Mouse (Mus musculus): Measurements from ENCODE around the gene Zfyve9. TPM values are rescaled to one million over a fixed set of nuclear protein-coding genes. Genes with fewer than 3 reads are reported as not detected.

Zfyve9 gene
- polyA plus RNA-seq, 1 experiment from 2014 or later, result 5.9 TPM

DNA sequence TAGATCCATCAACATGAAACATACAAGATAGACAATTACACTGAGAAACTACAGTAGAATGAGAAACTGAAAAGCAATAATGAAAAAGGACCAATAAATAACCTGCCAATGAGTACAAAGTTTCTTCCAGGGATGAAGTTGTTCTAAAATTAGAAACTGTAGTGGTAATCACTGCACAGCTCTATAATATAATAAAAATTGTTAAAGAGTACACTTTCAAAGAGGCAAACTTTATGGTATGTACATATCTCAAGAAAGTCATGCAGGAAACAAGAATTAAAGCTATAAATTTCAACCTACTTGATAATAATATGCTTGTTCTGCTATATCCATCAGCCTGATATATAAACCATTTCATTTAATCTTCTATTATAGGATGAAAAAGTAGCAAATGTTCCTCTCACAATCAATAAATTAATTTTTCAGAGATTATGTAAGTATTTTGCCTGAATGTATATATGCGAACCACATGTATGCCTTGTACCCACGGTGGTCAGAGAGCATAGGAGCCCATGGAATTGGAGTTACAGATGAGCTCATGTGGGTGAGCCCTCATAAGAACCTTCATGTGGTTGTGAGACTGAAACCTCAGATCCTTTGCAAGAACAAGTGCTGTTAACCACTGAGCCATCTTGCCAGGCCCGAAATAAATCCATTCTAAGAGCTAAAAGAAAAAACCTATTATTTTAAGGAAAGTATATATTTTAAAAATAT, 34.3 kb downstream of the Zfyve9 start:
- no peak for ATAC-seq
- Histone ChIP-seq H3K27me3 (replicated peaks; ENCODE audit: control insufficient read depth, insufficient read depth, low read length) (no peaks in the 10 kb centered on the region), H3K27ac (ENCODE audit: low read depth, low read length) (no peak overlapping the region), H3K4me2 (ENCODE audit: low read length) (no peak overlapping the region), H3K9me3 (ENCODE audit: control insufficient read depth, low read length) (no peaks in the 10 kb centered on the region), H3K4me3 (ENCODE audit: low read length) (no peak overlapping the region), H3K4me1 (ENCODE audit: control insufficient read depth, insufficient read depth, low read depth, low read length) (no peaks in the 10 kb centered on the region), H3K36me3 (ENCODE audit: control insufficient read depth, insufficient read depth, low read length) (no peaks in the 10 kb centered on the region; the same call in 1 of the 2 replicates), H3K9ac (ENCODE audit: low read depth, low read length) (no peak overlapping the region)
- 97% methylated on average over 3 of the region's 3 CpGs for WGBS

DNA sequence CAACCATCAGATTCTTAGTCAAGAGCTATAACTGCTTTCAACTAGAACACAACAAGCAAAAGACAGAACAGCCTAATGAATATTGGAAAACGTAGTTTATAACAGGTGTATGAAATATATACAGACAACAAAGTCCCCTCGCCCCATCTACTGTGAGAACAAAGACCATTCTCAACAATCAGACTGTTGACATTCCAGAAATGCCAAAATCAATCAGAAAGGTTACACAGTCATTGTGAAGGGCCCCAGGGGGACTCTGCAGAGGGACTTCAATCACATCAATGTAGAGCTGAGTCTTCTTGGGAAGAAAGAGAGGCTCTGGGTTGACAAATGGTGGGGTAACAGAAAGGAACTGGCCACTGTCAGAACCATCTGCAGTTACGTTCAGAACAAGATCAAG, 49.0 kb downstream of the Zfyve9 start:
- H3K36me3 ChIP-seq (ENCODE audit: control insufficient read depth, insufficient read depth, low read length), result no peaks in the 10 kb centered on the region
- H3K27ac ChIP-seq (ENCODE audit: low read depth, low read length), result no peak overlapping the region
- H3K27me3 ChIP-seq (replicated peaks; ENCODE audit: control insufficient read depth, insufficient read depth, low read length), result no peaks in the 10 kb centered on the region
- ATAC-seq, result no peak
- H3K4me1 ChIP-seq (ENCODE audit: control insufficient read depth, insufficient read depth, low read depth, low read length), result no peaks in the 10 kb centered on the region
- H3K9ac ChIP-seq (ENCODE audit: low read depth, low read length), result no peak overlapping the region
- H3K4me2 ChIP-seq (ENCODE audit: low read length), result no peak overlapping the region
- no peaks in the 10 kb centered on the region for H3K9me3 ChIP-seq (ENCODE audit: control insufficient read depth, low read length)
- WGBS, result 33% methylated on average over 3 of the region's 3 CpGs
- H3K4me3 ChIP-seq (ENCODE audit: low read length), result no peak overlapping the region

DNA sequence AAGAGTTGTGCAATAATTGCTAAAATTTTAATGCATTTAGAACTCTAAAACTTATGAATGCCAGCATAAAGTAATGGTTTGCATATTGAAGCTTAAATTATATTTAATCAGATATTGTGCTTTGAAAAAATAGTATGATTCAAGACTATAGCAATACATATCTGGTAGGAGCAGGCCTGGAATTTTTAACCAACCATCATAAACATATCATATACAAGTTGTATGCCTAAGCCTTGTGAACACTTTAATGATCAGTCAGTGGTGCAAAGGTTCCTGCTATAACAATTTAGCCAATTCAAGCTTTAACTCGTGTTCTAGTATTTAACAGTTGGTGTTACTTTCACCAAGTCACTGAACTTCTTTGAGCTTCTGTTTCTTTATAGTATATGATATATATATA, 50.1 kb downstream of the Zfyve9 start:
- 89% methylated on average over 1 of the region's 1 CpGs for WGBS
- no peak overlapping the region for H3K4me3 ChIP-seq (ENCODE audit: low read length)
- H3K4me1 ChIP-seq (ENCODE audit: control insufficient read depth, insufficient read depth, low read depth, low read length), result no peaks in the 10 kb centered on the region
- peaks cover 2% of the 10 kb centered on the region; the same call in 1 of the 2 replicates for H3K36me3 ChIP-seq (ENCODE audit: control insufficient read depth, insufficient read depth, low read length)
- H3K27me3 ChIP-seq (replicated peaks; ENCODE audit: control insufficient read depth, insufficient read depth, low read length), result no peaks in the 10 kb centered on the region
- H3K27ac ChIP-seq (ENCODE audit: low read depth, low read length), result no peak overlapping the region
- no peak overlapping the region for H3K9ac ChIP-seq (ENCODE audit: low read depth, low read length)
- no peaks in the 10 kb centered on the region for H3K9me3 ChIP-seq (ENCODE audit: control insufficient read depth, low read length)
- no peak overlapping the region for H3K4me2 ChIP-seq (ENCODE audit: low read length)
- ATAC-seq, result no peak

DNA sequence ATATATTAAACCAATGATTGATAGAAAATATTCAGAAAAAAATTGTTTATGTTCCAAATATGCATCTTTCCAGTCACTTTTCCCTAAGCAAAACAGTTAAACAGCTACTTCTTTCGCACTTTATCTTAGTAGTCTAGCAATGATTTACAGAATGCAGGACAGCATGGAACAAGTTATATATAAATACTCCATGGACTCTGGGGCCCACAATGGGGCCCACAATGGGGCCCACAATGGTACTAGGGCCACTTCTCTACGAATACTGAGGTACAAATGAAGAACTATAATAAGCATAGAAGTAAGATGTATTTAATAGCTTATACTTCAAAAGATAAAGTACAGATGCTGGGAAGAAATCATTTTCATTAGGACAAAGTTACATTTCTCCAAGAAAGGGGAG, 56.5 kb downstream of the Zfyve9 start:
- no peak overlapping the region for H3K27ac ChIP-seq (ENCODE audit: low read depth, low read length)
- no peak overlapping the region for H3K4me2 ChIP-seq (ENCODE audit: low read length)
- H3K27me3 ChIP-seq (replicated peaks; ENCODE audit: control insufficient read depth, insufficient read depth, low read length), result no peaks in the 10 kb centered on the region
- no peak overlapping the region for H3K4me3 ChIP-seq (ENCODE audit: low read length)
- H3K9me3 ChIP-seq (ENCODE audit: control insufficient read depth, low read length), result no peaks in the 10 kb centered on the region
- no peak for ATAC-seq
- over 99% methylated on average over 2 of the region's 2 CpGs for WGBS
- no peak overlapping the region for H3K9ac ChIP-seq (ENCODE audit: low read depth, low read length)
- no peaks in the 10 kb centered on the region for H3K4me1 ChIP-seq (ENCODE audit: control insufficient read depth, insufficient read depth, low read depth, low read length)
- peaks cover 4% of the 10 kb centered on the region; the same call in 1 of the 2 replicates for H3K36me3 ChIP-seq (ENCODE audit: control insufficient read depth, insufficient read depth, low read length)

DNA sequence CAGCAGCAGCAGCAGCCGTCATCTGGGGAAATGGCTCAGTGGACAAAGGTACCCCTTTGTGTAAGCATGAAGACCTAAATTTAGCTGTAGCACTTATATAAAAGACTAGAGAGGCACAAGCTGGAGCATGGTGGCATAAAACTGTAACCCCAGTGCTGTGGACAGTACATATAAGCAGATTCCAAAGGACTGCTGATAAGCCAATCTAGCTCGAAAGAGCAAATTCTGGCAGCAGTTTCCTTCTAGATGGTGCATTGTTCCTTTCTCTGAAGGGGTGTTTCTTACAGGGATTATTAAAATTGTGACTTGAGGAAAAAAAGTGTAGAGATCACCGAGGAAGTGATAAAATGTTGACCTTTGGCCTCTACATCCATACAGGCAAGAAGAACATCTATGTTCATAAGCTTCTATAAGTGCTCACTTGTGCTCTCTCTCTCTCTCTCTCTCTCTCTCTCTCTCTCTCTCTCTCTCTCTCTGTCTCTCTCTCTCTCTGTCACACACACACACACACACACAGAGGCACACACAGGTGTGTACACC, 59.3 kb downstream of the Zfyve9 start:
- Histone ChIP-seq H3K27ac (ENCODE audit: low read depth, low read length) (no peak overlapping the region), H3K9ac (ENCODE audit: low read depth, low read length) (no peak overlapping the region), H3K27me3 (replicated peaks; ENCODE audit: control insufficient read depth, insufficient read depth, low read length) (no peaks in the 10 kb centered on the region), H3K36me3 (ENCODE audit: control insufficient read depth, insufficient read depth, low read length) (peaks cover 7% of the 10 kb centered on the region; the same call in 1 of the 2 replicates), H3K9me3 (ENCODE audit: control insufficient read depth, low read length) (no peaks in the 10 kb centered on the region), H3K4me1 (ENCODE audit: control insufficient read depth, insufficient read depth, low read depth, low read length) (no peaks in the 10 kb centered on the region), H3K4me3 (ENCODE audit: low read length) (no peak overlapping the region), H3K4me2 (ENCODE audit: low read length) (no peak overlapping the region)
- 86% methylated on average over 3 of the region's 3 CpGs for WGBS
- ATAC-seq, result no peak

DNA sequence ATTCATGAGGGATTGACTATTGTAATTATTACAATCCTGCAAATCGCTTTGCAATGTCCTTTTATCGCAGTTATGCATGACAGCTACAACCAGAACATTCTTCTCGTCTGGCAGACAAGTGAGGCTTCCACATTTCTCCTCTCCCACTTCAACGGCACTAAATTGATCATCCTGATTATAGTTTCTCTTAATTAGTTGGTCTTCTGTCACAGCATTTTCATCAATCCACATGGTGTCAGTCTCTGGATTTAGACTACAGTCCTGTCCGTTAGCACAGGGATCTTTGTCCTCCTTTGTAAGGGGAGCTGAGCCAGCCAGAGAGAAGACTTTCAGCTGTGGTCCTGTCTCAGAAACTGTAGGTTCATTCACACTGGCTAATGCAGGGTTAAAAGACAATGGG, 61.2 kb downstream of the Zfyve9 start, which contains the start of gene 3110021N24Rik:
TSS of gene 3110021N24Rik (plus strand) at position 301 of the 400 bp plus-strand sequence.
- Histone ChIP-seq H3K9ac (ENCODE audit: low read depth, low read length) (no peak within 1 kb of the TSS), H3K27me3 (replicated peaks; ENCODE audit: control insufficient read depth, insufficient read depth, low read length) (no peaks in the 10 kb centered on the region), H3K4me2 (ENCODE audit: low read length) (no peak within 1 kb of the TSS), H3K27ac (ENCODE audit: low read depth, low read length) (no peak within 1 kb of the TSS), H3K9me3 (ENCODE audit: control insufficient read depth, low read length) (no peaks in the 10 kb centered on the region), H3K36me3 (ENCODE audit: control insufficient read depth, insufficient read depth, low read length) (peaks cover 2% of the 10 kb centered on the region; the same call in 1 of the 2 replicates), H3K4me3 (ENCODE audit: low read length) (no peak within 1 kb of the TSS), H3K4me1 (ENCODE audit: control insufficient read depth, insufficient read depth, low read depth, low read length) (no peaks in the 10 kb centered on the region)
- 85% methylated on average over 5 of the region's 5 CpGs for WGBS
- ATAC-seq, result no peak

DNA sequence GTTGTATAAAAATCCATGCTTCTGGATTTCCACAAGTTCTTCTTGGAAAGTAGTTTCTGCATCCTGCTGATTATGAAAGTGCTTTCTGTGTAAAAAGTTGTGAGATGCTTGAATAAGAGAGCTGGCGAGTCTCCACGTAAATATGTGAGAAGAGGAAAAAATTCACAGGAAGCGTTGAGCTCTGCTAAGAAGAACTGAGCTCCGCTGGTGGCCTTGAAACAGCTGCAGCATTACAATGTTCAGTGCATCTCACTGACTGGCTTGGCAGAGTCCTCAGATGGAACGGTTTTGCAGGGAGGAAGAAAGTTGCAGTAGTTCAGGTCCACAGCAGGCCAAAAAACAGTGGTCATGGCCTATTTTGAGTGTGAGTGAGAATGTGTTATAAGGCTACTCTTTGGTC, 72.4 kb downstream of the Zfyve9 start:
- no peaks in the 10 kb centered on the region for H3K9me3 ChIP-seq (ENCODE audit: control insufficient read depth, low read length)
- 0 out of 2 replicates have a peak, but pooled peaks cover 2% of the 10 kb centered on the region for H3K36me3 ChIP-seq (ENCODE audit: control insufficient read depth, insufficient read depth, low read length)
- no peak overlapping the region for H3K9ac ChIP-seq (ENCODE audit: low read depth, low read length)
- WGBS, result 83% methylated on average over 5 of the region's 5 CpGs
- H3K4me2 ChIP-seq (ENCODE audit: low read length), result no peak overlapping the region
- no peak for ATAC-seq
- no peaks in the 10 kb centered on the region for H3K4me1 ChIP-seq (ENCODE audit: control insufficient read depth, insufficient read depth, low read depth, low read length)
- no peak overlapping the region for H3K4me3 ChIP-seq (ENCODE audit: low read length)
- no peaks in the 10 kb centered on the region for H3K27me3 ChIP-seq (replicated peaks; ENCODE audit: control insufficient read depth, insufficient read depth, low read length)
- no peak overlapping the region for H3K27ac ChIP-seq (ENCODE audit: low read depth, low read length)

DNA sequence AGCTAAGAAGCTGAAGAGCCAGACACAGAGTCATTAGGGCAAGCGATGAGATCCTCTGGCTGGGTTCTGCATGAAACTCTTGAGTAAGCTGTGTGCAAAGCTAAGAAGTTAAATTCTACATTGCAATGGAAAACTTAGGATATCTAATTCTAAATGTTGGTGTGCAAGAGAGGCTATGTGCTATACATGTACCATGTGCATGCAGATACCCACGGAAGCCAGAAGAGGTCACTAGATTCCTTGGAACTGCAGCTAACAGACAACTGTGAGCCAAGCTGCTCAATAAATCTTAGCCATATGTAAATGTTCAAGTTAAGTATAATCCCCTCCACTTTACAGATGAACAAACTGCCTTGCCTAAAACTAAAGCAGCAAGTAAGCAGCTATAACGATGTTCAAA, 83.7 kb downstream of the Zfyve9 start:
- ATAC-seq, result no peak

DNA sequence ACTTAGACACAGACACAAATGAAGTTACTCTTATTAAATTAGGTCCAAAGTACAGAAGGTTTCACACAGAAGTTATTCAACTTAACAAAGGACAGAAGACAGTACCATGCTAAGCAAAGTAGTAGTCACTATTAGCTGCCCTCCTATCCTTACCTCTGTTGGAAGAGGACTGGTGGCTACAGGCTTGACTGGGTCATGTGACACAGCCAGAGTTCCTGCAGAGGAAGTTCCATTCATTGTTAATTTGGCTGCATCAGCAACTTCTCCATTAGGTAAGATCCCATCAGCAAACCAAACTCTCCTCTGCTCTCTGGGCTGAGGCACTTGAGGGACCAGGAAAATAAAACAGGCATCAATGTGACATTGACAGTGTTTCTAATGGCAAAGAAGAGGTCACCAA, 89.1 kb downstream of the Zfyve9 start:
- H3K9ac ChIP-seq (ENCODE audit: low read depth, low read length), result no peak overlapping the region
- no peaks in the 10 kb centered on the region for H3K9me3 ChIP-seq (ENCODE audit: control insufficient read depth, low read length)
- no peaks in the 10 kb centered on the region for H3K27me3 ChIP-seq (replicated peaks; ENCODE audit: control insufficient read depth, insufficient read depth, low read length)
- no peak overlapping the region for H3K4me3 ChIP-seq (ENCODE audit: low read length)
- no peak overlapping the region for H3K27ac ChIP-seq (ENCODE audit: low read depth, low read length)
- H3K4me2 ChIP-seq (ENCODE audit: low read length), result no peak overlapping the region
- no peaks in the 10 kb centered on the region for H3K4me1 ChIP-seq (ENCODE audit: control insufficient read depth, insufficient read depth, low read depth, low read length)
- no peak for ATAC-seq
- H3K36me3 ChIP-seq (ENCODE audit: control insufficient read depth, insufficient read depth, low read length), result peaks cover 6% of the 10 kb centered on the region

More for the DNA sequence above, 83.7 kb downstream of the Zfyve9 start:
- H3K27ac ChIP-seq (ENCODE audit: low read depth, low read length), result no peak overlapping the region
- H3K9ac ChIP-seq (ENCODE audit: low read depth, low read length), result no peak overlapping the region
- WGBS, result 58% methylated on average over 3 of the region's 3 CpGs
- H3K4me2 ChIP-seq (ENCODE audit: low read length), result no peak overlapping the region
- no peaks in the 10 kb centered on the region for H3K9me3 ChIP-seq (ENCODE audit: control insufficient read depth, low read length)
- H3K27me3 ChIP-seq (replicated peaks; ENCODE audit: control insufficient read depth, insufficient read depth, low read length), result no peaks in the 10 kb centered on the region
- no peaks in the 10 kb centered on the region for H3K4me1 ChIP-seq (ENCODE audit: control insufficient read depth, insufficient read depth, low read depth, low read length)
- no peak overlapping the region for H3K4me3 ChIP-seq (ENCODE audit: low read length)
- no peaks in the 10 kb centered on the region for H3K36me3 ChIP-seq (ENCODE audit: control insufficient read depth, insufficient read depth, low read length)

All from hindbrain, embryonic 16.5 days (tissue).